Mouse (Mus musculus) ES-E14 (cell line): ENCODE measurements at regions not wholly inside any gene's neighbourhood (a gene's known extent, or its start where the extent isn't known, plus 50 kb on each side); places are given as distances from the start of the nearest gene placed in this dataset.

Source experiments
- HCFC1 ChIP-seq: IDR thresholded peaks from 2 replicates; pipeline ENCODE4 v1.6.1; 2012; ENCODE audit warnings: low read length, inconsistent platforms, borderline replicate concordance; ENCODE audit not compliant: insufficient read depth
- ZC3H11A ChIP-seq: IDR thresholded peaks from 2 replicates; pipeline ENCODE4 v1.6.1; 2012; ENCODE audit warnings: low read depth, mild to moderate bottlenecking, inconsistent platforms, low read length, borderline replicate concordance

DNA sequence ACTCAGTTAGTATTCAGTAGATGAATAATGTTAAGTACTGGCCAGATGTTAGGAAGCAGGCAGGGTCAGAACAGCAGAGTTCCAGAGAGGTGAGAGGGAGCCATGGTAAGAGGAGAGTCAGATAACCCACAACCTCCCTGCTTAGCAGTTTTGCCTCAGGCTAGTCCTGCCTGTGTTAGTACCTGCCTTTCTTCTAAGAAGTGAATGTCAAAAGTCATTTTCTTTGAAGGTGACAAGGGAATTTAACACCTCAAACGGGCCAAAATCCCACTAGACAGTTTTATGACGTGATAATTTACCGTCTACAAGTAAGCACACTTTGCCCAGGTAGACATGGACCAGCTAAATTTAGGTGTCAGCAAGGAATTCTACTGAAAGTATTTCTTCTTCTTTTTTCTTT is 117.7 kb upstream of the Eef1e1 start:
- TF ChIP-seq ZC3H11A: no peak
- TF ChIP-seq HCFC1: no peak
